ENCODE assay signal across 8 mouse cellular contexts in the genomic region with DNA sequence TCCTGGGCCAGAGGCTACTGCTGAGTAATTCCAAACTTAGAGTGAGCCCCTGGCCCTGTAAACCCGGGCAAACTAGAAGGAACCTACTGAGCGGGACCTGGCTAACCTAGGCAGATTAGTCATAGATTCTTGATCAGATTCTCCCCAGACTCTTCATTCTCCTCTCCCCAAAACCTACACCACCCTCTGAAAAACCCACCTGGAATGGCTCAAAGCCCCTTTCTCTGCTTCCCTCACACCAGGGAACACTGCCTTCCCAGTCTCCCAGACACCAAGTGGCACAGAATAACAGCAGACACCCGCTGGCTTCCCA. TPM values are rescaled to one million over a fixed set of nuclear protein-coding genes. Genes with fewer than 3 reads are reported as not detected.
DNase-seq lines count a peak whose midpoint lies in the region; ATAC-seq and TF ChIP-seq lines count a peak whose summit lies in the region.

No protein-coding gene starts in this region.

- DNase-seq in heart, postnatal 25 days (ENCODE audit: low spot score) = no peak
- DNase-seq in G1E (ENCODE audit: low spot score) = no peak
- DNase-seq in forebrain, postnatal 0 days = no peak
- no peak for DNase-seq in liver, postnatal 0 days
- no peak for DNase-seq in c-Kit-positive CD71-positive TER-119-positive erythroid progenitor cells, embryonic 14.5 days (ENCODE audit: low spot score)
- DNase-seq in spleen, adult 18-20 months = no peak

- peak overlapping the region; percentile 85 for H3K4me3 ChIP-seq in heart, embryonic 13.5 days
- peak overlapping the region; percentile 74; the same call in 1 of the 2 replicates for H3K4me3 ChIP-seq in G1E (ENCODE audit: low read depth, low read length)
- H3K4me3 ChIP-seq in forebrain, postnatal 0 days (ENCODE audit: low read depth, low read length) = peak overlapping the region; percentile 53
- H3K4me3 ChIP-seq in liver, postnatal 0 days (ENCODE audit: low read depth, low read length) = peak overlapping the region; percentile 70; the same call in 1 of the 2 replicates

- ATAC-seq in heart, embryonic 13.5 days (ENCODE audit: extremely low read depth, insufficient number of reproducible peaks, low FRiP score, low TSS enrichment) = no peak
- no peak for ATAC-seq in G1E (ENCODE audit: extremely low read depth, insufficient number of reproducible peaks, low FRiP score, poor library complexity, severe bottlenecking)
- ATAC-seq in forebrain, postnatal 0 days = no peak
- no peak for ATAC-seq in liver, postnatal 0 days
- ATAC-seq in granulocyte monocyte progenitor cell, adult 5-6 weeks (replicated peaks; ENCODE audit: poor library complexity, severe bottlenecking) = no peak

- H3K27me3 ChIP-seq in heart, embryonic 13.5 days (replicated peaks) = no peaks in the 10 kb centered on the region
- H3K27me3 ChIP-seq in G1E (ENCODE audit: insufficient read depth, low read length) = no peaks in the 10 kb centered on the region
- no peaks in the 10 kb centered on the region for H3K27me3 ChIP-seq in forebrain, postnatal 0 days (ENCODE audit: insufficient read depth, low read length)
- no peaks in the 10 kb centered on the region for H3K27me3 ChIP-seq in liver, postnatal 0 days (ENCODE audit: insufficient read depth, low read length)

- intact Hi-C loops in heart, postnatal 25 days (cut with DNase I) = loop anchor here (2.0 kb wide), 1 partner anchor 27 kb away; no protein-coding TSS in a partner anchor

- H3K9ac ChIP-seq in heart, embryonic 13.5 days = peak overlapping the region; percentile 90
- peak overlapping the region; percentile 74 for H3K9ac ChIP-seq in forebrain, postnatal 0 days
- H3K9ac ChIP-seq in liver, postnatal 0 days (replicated peaks) = no peak overlapping the region

- peak overlapping the region; percentile 94 for H3K4me2 ChIP-seq in heart, embryonic 13.5 days
- peak overlapping the region; percentile 65 for H3K4me2 ChIP-seq in forebrain, postnatal 0 days (ENCODE audit: low read depth)
- peak overlapping the region; percentile 77 for H3K4me2 ChIP-seq in liver, postnatal 0 days (ENCODE audit: low read depth, low read length)

- H3K9me3 ChIP-seq in heart, embryonic 13.5 days = no peaks in the 10 kb centered on the region
- no peaks in the 10 kb centered on the region for H3K9me3 ChIP-seq in G1E (replicated peaks)
- H3K9me3 ChIP-seq in forebrain, postnatal 0 days (ENCODE audit: low read length) = no peaks in the 10 kb centered on the region
- no peaks in the 10 kb centered on the region for H3K9me3 ChIP-seq in liver, postnatal 0 days (ENCODE audit: low read length)

- H3K36me3 ChIP-seq in heart, embryonic 13.5 days = peaks cover 38% of the 10 kb centered on the region
- peaks cover 94% of the 10 kb centered on the region for H3K36me3 ChIP-seq in G1E (replicated peaks)
- peaks cover 14% of the 10 kb centered on the region; the same call in 1 of the 2 replicates for H3K36me3 ChIP-seq in forebrain, postnatal 0 days (ENCODE audit: insufficient read depth)
- H3K36me3 ChIP-seq in liver, postnatal 0 days (replicated peaks; ENCODE audit: insufficient read depth, low read length) = peaks cover 14% of the 10 kb centered on the region; the same call in 1 of the 2 replicates

- TF ChIP-seq CTCF in G1E (IDR thresholded peaks at IDR 0.05; ENCODE audit: low read depth, low read length) = no peak
- no peak for TF ChIP-seq CTCF in forebrain, postnatal 0 days (IDR thresholded peaks at IDR 0.05; ENCODE audit: low read depth)
- TF ChIP-seq CTCF in liver, postnatal 0 days (IDR thresholded peaks at IDR 0.05; ENCODE audit: low read depth) = no peak

- H3K4me1 ChIP-seq in heart, embryonic 13.5 days = peaks cover 85% of the 10 kb centered on the region
- peaks cover 89% of the 10 kb centered on the region for H3K4me1 ChIP-seq in G1E (ENCODE audit: insufficient read depth, low read depth, low read length)
- H3K4me1 ChIP-seq in forebrain, postnatal 0 days (ENCODE audit: insufficient read depth) = peaks cover 47% of the 10 kb centered on the region
- H3K4me1 ChIP-seq in liver, postnatal 0 days (ENCODE audit: insufficient read depth) = peaks cover 48% of the 10 kb centered on the region

- peak overlapping the region; percentile 95; the same call in 1 of the 2 replicates for H3K27ac ChIP-seq in heart, embryonic 13.5 days (replicated peaks)
- peak overlapping the region; percentile 90 for H3K27ac ChIP-seq in forebrain, postnatal 0 days (ENCODE audit: low read depth, low read length)
- peak overlapping the region; percentile 86; the same call in 1 of the 2 replicates for H3K27ac ChIP-seq in liver, postnatal 0 days (ENCODE audit: low read depth)

- WGBS in heart, embryonic 13.5 days = 30% methylated on average over 3 of the region's 3 CpGs
- WGBS in forebrain, postnatal 0 days = 14% methylated on average over 3 of the region's 3 CpGs
- WGBS in liver, postnatal 0 days (ENCODE audit: insufficient replicate concordance) = 62% methylated on average over 3 of the region's 3 CpGs

- no peak for TF ChIP-seq EP300 in liver, postnatal 0 days (IDR thresholded peaks at IDR 0.05; ENCODE audit: low read depth)

RNA-seq across cellular contexts. Expression of a gene that starts 18.7 kb away (rescaled TPM):
- polyA plus RNA-seq in heart, embryonic 13.5 days (2015; fragmentation: Nextera tagmentation; extraction: Ambion mirVana) = 27.7 and 30.6 TPM in 2 replicates
- total RNA-seq in heart, postnatal 25 days (2021) = 10 to 100 TPM; 32.6 to 40.8 TPM
- total RNA-seq in G1E (2014; fragmentation: Nextera tagmentation) (94.9 and 95.4 TPM in 2 replicates), G1E (2017) (14.9 and 17.6 TPM in 2 replicates)
- 40.0 and 71.1 TPM in 2 replicates for polyA plus RNA-seq in G1E (2012)
- 23.2 and 27.7 TPM in 2 replicates for total RNA-seq in forebrain, postnatal 0 days (2014; rRNA removed)
- 38.0 and 49.4 TPM in 2 replicates for polyA plus RNA-seq in forebrain, postnatal 0 days (2015; fragmentation: Nextera tagmentation; extraction: Ambion mirVana)
- 7.9 and 8.5 TPM in 2 replicates for polyA plus RNA-seq in liver, postnatal 0 days (2015; fragmentation: Nextera tagmentation; extraction: Ambion mirVana)
- total RNA-seq in granulocyte monocyte progenitor cell, adult 5-6 weeks (2014; fragmentation: Nextera tagmentation) = 35.6 and 46.9 TPM in 2 replicates
- total RNA-seq in granulocyte monocyte progenitor cell, adult 5-6 weeks (2017) = 13.4 and 17.5 TPM in 2 replicates
